Mouse (Mus musculus): ENCODE data around the gene Ehbp1. TPM values are rescaled to one million over a fixed set of nuclear protein-coding genes. Genes with fewer than 3 reads are reported as not detected.

Ehbp1 gene
- total RNA-seq, 2 experiments from 2014 or later = 13.5 to 15.7 TPM

DNA sequence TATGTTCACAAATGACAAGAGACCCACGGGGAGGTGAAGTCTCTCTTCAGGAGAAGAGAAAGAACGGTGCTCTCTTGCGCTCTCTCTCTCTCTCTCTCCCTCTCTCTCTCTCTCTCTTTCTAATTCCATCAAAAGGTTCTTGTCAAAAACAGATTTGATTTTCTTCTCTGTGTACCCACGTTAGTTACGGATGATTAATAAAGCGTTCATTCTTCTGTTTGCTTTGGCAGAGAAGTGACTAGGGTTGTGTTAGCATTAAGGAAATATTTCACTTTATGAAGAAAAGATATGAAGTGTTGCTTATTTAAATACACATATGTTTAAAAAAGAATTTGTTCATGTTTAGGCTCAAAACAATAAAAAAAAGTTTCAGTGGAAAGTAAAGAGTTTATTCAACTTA is 143.7 kb downstream of the Ehbp1 start:
- DNase-seq (ENCODE audit: low spot score) = no peak

DNA sequence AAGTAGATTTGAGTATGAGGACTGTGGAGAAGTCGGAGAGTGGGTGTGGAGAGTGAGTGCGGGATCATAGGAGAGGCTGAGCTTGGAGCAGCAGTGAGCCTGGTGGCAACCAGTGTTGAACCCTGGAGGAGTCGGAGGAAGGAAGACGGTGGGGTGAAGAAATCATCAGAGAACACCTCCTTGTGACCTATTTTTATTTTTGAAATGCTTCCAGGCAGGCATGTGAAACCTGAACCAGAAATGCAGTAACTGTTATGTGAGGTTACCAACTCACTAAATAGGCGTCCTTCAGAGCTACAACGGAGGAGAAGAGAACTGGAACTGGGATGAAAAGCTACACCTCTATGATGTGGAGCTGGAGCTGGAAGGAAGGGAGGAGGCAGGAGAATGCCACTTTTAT is 144.2 kb downstream of the Ehbp1 start:
- DNase-seq (ENCODE audit: low spot score) = peak; percentile 69

DNA sequence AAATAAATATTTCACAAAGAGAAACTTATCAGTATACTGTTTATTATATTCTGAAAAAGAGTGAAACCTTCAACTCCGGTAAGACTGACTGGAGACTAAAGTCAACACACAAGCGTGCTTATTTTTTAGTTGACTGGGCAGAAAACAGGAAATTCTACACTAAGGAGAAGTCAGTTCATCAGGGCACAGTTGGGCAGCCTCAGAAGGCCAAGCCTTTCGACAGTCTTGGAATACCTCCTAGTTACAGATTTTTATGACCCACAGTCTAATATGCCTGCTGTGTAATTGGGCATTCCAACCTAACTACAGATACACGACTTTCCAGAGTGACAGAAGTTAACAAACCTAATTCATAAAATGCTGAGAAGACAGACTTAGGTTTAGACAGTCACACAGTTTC is 145.3 kb downstream of the Ehbp1 start:
- peak; percentile 11 for DNase-seq (ENCODE audit: low spot score)

DNA sequence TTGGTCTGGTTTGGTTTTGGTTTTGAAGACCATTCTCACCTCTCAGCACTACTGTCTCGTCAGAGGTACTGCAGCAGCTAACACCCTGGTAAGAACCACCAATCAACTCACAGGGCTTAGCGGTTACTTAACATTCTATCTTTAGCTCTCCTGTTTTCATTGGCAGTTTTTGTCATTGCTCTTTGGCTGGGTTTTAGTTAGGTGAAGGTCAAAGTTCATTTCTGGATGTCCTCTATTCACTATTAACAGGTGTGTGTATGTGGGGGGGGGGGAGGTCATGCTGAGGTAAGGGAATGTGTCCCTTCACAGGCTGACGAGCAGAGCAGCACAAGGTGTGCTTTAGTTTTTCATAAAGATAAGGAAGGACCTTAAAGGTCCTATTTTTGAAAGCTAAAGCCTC is 147.5 kb downstream of the Ehbp1 start:
- no peak for DNase-seq (ENCODE audit: low spot score)

DNA sequence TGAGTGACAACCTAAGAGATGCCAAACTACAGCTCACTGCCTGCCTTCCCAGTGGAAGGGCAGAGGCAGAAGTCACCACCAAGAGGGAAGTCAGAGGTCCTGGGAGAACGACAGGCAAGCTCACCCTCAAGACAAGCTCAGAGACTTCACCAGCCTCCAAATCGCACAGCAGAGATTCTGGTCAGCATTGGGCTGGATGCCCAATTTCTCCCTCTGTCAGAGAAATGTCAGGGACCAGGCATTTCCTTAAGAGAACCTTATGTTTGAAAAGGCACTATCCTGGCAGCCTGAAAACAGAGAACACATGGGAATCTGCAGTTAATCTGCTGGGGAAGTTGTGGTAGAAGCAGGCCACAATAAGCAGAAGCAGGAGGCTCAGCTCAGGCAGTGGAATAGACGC is 151.5 kb downstream of the Ehbp1 start:
- DNase-seq (ENCODE audit: low spot score) = no peak

DNA sequence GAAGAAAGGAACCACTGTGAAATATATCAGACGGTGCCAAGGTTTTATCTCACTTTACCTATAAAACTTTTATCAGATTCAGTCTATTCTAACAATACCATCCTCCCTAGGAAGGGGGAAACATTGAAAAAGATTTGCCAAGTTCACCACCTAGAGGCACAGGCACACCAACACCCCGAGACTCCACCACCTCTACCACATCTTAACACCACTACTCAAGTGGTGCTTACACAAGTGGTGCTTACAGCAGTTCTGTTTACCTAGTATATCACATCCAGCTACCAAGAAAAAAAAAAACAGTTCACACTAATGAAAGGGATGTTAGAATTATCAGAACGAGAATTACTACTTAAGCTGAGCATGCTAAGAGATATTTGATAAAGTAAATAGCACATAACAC is 152.1 kb downstream of the Ehbp1 start:
- no peak for DNase-seq (ENCODE audit: low spot score)

DNA sequence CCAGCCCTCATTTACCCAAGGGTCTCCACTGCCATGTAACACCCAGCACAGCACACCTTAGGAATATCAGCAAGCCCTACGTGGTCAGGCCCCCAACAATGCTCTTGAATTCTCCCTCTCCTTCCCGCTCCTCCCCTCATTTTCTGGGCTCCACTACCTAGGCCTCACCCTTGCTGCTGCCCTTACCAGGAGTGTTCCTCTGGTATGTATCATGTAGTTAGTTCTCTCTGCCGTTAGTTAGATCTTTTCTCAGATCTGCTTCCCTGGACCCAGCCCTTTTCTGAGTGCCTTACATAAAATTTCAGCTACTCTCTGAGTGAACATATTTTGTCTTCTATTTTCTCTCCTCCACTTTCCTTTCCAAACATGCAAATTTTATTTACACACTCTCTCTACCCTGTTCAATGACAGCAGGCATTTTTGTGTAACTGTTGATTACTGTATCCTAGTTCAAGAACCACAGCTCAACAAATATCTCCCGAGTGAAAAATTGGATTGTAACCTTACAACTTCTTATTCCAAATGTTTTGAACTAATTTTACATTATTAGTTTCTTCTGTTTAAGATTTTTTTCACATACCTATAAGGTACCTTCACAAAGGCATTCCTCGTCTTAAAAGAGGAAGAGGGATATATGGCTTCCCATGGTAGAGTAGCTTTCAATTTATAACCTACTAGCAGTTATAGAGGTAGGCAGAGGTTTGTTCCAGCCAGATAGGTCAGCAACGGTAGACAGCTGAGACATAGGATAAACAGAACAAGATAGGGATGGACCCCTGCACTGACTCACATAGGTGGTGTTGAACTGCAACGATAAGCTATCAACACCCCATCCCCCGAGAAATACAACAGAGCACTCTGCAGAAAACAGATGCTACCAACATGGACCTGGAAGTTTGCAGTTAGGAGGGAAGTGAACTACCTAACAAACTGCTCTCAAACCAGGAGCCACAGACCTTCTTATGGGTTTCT is 160.3 kb downstream of the Ehbp1 start:
- DNase-seq (ENCODE audit: low spot score) = no peak

DNA sequence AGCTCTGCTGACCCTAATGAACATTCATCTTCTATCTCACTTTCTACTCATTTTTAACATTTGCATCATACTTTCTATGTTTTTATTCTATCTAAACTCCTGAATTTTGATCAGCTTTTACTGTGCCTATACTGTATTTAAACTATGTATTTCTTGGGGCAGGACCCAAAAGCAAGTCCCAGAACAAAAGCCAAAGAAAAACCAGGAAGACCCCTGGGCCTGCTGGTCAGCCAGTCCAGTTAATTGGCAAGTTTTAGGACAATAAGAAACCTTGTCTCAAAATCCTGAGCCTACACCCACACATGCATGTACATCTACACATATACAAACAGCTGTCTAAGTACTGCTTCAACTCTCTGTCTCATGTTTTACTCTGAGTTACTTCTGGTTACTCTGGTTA is 161.9 kb downstream of the Ehbp1 start:
- DNase-seq (ENCODE audit: low spot score) = no peak

DNA sequence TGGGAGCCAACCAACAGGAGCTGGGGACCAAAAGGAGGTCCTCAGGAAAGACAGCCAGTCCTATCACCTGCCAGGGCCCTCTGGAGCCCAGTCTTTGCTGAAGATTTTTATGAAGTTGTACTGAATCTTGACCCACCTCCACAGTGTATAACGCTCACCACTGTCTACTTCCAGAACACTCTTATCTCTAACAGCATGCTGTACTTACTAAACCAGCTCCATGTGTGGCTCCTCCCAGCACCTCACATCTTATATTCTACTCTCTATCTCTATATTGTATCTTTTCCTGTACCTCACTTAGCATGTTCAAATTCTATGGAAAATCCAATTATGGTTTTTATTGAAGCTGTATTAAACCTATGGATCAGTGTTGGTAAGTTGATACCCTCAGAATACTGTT is 163.5 kb downstream of the Ehbp1 start:
- no peak for DNase-seq (ENCODE audit: low spot score)

DNA sequence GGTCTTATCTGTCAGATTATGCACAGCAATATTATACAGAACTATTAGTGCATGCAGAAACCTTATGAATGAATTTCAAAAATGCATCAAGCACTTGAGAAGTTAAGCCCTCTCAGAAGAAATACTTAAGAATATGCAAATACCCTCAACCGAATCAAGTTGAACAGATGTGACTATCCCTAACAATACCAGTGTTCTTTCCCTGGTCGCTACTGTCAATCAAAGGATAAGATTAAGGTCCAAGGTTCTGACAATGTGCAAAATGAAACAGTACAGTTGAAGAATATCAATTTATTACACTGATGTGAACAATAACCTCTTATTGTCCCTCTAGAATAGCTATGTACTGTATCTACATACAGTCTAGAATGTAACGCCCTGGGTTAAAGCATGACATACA is 167.8 kb downstream of the Ehbp1 start:
- no peak for DNase-seq (ENCODE audit: low spot score)

DNA sequence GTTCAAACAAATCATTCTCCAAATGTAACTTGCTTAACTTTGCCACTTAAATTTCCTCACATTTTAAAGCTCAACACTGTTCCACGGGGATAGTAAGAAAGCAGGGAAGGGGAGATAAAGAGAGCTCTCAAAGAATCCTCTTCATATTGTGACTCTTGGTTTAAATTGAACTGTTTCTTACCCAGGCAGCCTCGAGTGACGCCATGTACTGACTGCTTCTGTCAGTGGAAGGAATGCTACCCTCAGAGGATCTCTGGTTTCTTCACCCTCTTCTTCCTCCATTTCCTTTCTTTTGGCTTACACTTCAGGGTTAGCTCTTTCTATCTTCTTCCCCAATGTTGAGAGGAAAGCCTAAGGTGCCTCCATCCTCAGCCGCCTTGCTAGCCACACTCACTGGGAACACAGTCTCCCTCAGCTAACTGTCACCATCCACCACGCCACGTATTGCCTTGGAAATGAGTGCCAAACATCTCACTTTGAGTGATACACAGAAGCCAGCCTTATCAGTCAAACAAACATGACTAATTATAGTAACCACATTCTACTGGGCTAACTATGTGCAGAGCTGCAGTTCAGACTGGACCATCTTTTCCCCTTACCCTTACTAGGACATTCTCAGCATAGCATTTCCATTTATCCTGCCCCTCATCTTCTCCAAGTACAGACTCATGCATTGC is 171.0 kb downstream of the Ehbp1 start:
- no peak for DNase-seq (ENCODE audit: low spot score)

DNA sequence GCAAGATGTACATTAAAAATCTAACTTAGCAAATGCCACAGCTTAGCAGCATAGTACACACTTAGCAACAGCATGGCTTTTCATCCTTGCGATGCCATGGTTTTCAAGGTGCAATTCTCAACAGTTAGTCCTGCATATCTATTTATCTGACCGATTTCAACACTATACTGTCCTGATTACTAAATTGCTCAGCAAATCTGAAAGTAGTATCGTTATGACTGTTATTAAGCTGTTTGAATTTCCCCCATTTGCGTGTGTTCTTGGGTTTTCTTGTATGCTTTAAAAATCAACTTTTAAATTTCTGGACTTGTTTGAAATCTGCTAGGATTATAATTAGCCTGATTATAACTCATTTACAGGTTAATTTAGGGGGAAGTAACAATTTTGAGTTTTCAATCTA is 184.2 kb downstream of the Ehbp1 start:
- no peak for DNase-seq (ENCODE audit: low spot score)

DNA sequence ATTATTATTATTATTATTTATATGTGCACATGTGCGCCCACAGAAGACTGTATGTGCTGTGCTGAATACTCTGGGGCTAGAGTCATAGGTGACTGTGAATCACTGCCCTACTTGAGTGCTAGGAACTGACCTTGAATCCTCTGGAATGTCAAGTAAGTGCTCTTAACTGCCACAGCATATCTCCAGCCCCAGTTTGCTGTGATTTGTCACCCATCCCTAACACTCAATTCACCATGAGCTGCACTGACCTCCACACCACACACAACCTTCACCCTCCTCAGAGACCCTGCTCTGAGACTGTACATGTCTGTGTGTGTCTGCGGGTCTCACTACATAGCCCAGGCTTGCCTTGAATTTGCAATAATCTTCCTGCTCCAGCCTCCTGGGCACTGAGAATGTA is 185.9 kb downstream of the Ehbp1 start:
- DNase-seq (ENCODE audit: low spot score) = no peak

DNA sequence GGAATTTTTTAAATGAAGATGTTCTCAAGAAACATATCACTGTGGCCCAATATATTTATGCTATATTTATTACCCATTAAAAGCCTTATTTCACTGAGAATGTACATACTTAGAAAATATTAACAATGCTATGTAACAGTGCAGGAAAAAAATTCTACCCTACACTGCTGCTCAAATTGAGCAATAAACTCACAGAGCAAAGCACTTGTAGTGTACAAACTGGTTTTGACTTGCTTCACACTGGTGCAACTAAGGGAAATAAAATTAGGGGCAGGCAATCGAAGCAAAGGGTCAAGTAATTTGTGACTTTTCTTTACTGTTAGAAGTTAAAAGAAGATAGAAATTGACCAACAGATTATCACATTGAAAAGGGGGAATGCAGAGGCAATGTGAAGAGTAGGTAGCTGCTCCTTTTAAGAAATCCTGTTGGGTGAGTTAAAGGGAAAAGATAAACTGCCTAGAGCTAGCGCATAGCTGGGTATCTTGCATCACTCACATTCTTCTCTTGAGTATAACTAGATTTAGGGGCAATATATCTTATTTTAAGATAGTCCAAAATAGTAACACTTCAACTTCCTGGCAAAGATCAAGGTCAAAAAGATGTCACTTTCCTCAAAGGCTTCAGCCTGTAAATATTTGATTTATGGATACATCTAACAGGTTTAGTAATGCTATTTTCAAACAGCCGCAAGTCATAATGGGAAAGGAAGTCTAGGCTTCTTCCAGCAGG is 186.6 kb downstream of the Ehbp1 start:
- DNase-seq (ENCODE audit: low spot score) = no peak

DNA sequence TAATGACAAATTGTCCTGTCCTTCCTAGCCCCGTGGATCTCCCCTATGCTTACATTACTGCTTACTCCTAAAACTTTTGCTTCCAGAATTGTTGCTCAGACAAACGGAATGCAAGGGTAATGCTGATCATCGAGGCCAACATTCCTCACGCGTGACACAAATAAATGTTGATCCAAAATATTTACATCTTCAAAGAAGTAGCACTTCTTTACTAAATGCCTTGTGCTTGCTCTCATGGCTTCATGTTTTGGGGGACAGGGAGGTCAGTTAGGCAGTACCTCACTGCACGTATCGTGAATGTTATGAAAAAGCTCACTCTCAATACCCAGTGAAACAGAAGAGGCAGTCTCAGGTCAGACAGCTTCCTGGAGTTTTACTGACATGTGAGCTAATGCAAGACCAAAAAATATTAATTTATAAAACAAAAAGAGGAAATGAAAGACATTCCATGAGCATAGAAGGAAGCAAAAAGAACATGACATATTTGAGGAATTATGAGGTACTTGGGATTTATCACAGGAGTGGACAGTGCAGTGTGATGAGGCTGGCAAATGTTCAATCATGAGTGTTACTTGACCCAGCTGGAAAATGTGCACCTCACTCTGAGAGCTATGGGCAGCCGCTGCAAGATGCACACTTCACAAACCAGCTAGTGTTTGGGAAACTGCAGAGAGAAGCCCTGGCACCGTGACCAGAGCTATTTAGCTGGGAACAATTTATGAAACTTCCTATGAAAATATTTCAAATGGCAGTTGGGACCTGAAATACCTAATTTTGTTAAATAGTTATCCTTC is 187.4 kb downstream of the Ehbp1 start:
- peak; percentile 30 for DNase-seq (ENCODE audit: low spot score)

DNA sequence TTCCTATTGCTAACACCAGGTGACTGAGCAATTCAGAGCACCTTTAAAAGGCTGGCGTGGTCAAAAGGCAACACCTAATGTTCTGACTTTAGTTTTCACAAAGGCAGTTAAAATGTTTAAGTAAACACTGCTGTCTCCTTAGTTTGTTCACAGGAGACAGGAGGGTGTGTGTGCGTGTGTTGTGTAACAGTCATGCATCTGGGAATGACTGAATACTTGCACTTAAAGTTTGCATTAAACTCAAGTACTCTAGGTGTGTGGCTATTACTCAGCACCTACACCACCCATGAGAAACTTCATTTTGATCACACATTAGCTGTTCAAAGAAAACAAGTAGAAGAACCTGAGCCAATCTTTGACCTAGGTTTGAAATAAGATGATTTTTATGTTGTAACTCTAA is 201.4 kb downstream of the Ehbp1 start:
- no peak for DNase-seq (ENCODE audit: low spot score)

DNA sequence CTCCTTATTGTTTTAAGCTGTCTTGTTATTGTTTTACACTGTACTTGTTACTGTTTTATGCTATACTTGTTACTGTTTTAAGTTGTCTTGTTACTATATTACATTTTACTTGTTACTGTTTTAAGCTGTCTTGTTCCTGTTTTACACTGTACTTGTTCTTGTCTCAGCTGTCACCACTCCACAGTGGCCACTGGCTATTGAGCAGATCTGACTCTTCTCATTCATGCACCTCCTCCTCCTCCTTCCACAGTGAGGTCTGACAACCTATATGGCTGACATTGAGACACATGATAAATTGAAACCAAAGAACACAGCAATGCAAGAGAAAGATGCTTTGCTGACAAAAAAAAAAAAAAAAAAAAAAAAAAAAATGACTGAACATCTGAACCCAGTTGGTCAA is 203.6 kb downstream of the Ehbp1 start:
- no peak for DNase-seq (ENCODE audit: low spot score)

DNA sequence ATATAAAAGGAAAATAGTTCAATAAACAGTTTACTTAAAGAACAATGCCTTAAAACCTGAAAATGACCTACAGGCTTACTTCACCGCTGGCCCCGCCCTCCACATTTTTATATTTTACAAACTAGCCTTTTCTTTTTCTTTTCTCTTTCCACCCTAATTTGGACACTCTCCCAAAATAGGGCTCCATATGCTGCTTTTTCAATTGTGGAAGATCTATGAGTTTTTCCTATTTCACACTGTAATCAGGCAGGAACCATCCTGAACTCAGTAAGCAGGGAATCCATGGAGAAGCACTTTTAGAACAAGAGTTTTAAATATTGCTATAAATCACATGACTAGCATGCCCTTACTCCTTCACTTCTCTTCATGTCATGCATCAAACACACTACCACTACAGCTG is 216.9 kb downstream of the Ehbp1 start:
- no peak for DNase-seq (ENCODE audit: low spot score)

DNA sequence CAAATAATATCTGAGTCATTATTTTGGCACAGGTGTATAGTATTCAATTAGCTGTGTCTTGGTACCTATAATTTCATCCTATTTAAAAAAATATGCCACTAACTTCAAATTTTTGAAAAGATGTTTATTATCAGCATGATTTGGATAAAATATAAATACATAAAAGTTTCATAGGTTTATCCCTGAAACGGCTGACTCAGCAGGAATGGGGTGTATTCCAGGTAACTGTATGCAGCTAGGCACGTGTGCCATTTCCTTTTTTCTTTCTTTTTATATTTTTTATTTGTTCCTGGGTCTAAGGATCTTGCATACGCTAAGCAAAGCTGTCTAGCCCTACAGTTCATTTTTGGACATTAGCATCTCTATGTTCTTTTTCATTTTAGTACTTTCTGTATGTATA is 223.2 kb downstream of the Ehbp1 start:
- no peak for DNase-seq (ENCODE audit: low spot score)

DNA sequence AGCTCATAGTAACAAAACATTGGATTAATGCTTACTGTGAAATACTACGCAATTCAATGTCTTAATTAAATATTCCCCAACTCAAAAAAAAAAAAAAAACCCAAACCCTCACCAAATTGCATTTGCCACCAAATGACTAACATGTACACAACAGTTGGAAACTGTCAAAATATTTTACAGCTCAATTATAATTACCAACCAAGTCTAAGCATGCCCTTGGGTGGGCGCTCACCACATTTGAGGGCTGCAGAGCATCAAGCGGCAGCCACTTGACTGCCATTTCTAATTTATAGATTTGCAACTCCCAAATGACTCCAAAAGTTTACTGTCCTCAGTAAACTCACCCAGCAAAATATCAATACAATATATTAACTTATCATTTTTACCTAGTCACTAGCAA is 229.9 kb downstream of the Ehbp1 start:
- DNase-seq (ENCODE audit: low spot score) = no peak

DNA sequence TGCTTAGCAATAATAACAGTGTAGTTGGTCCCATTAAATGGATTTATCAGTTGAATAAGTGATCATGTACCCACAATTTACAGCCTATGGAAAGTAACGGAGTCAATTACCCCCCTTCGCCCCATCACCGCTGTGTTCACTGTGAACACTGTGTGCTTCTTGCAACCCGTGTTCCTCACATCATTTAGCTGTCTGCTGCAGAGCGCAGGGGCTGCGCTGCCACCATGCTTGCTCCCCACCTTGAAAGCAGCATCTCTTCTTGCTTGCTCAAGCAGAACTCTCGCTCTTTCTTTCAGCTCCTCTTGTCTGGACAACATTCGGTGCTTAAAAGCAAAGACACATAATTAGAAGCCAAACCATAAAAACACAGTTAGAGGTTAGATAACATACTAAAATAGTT is 252.7 kb downstream of the Ehbp1 start:
- DNase-seq (ENCODE audit: low spot score) = no peak

All from gastrocnemius, adult 18-20 months (tissue).